Mouse (Mus musculus) heart, embryonic 10.5 days (tissue): ENCODE measurements at regions not wholly inside any gene's neighbourhood (a gene's known extent, or its start where the extent isn't known, plus 50 kb on each side); places are given as distances from the start of the nearest gene placed in this dataset.

Experiments used
- DNase-seq: peaks from one replicate; pipeline ENCODE4 v3.0.0-alpha.2; 2017; ENCODE audit warnings: low spot score
- H3K27ac ChIP-seq: fragments of 300-500 bp; sonication (generic); 2 replicates; pipeline ENCODE4 v1.5.1; 2016; ENCODE audit warnings: mild to moderate bottlenecking
- H3K27me3 ChIP-seq: fragments of 300-500 bp; sonication (generic); 2 replicates; pipeline ENCODE4 v1.6.1; 2016; ENCODE audit warnings: mild to moderate bottlenecking; ENCODE audit not compliant: poor library complexity, insufficient read depth, severe bottlenecking
- H3K36me3 ChIP-seq: fragments of 300-500 bp; sonication (generic); 2 replicates; pipeline ENCODE4 v1.6.1; 2016; ENCODE audit warnings: mild to moderate bottlenecking, moderate library complexity
- H3K4me1 ChIP-seq: fragments of 300-500 bp; sonication (generic); 2 replicates; pipeline ENCODE4 v1.6.1; 2016; ENCODE audit warnings: mild to moderate bottlenecking
- H3K4me3 ChIP-seq: fragments of 300-500 bp; sonication (generic); 2 replicates; pipeline ENCODE4 v1.5.1; 2016; ENCODE audit warnings: mild to moderate bottlenecking, moderate library complexity
- H3K9me3 ChIP-seq: fragments of 300-500 bp; sonication (generic); 2 replicates; pipeline ENCODE4 v1.6.1; 2016; ENCODE audit warnings: mild to moderate bottlenecking, moderate library complexity
- WGBS: fragments of 180-500 bp; shearing (Covaris S2); methylation state at CpG from one replicate; pipeline ENCODE4 v1.1.7; 2016; 5-methylcytosine and 5-hydroxymethylcytosine counted together

DNA sequence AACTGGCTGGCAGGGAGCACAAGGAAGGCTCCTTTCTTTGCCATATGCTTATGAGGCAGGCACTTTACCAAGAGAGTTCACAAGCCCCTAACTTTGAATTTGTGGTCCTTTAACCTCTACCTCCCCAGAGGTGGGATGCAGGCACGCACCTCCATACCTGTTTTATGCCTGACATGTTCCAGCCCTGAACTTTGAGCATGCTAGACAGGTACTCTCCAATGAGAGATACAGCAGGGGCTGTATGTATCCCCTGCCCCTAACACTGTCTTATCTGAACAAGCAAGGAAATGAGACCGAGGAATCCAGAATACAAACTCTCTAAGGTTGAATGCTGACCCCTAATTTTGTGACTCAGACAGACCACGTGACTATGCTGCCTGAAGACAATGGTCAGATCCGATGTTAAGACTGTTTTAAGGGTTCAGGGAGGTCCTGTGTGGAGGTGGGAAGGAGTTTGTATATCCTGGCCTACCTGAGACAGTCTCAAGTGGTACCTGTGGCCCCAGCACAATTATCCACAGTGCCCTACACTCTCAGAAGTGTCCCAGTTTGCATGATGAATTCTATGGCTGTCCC lies 91.2 kb downstream of the Inhbb start:
- Histone ChIP-seq H3K36me3 (no peaks in the 10 kb centered on the region), H3K9me3 (no peaks in the 10 kb centered on the region), H3K4me3 (no peak overlapping the region), H3K27me3 (peaks cover 52% of the 10 kb centered on the region), H3K4me1 (no peaks in the 10 kb centered on the region), H3K27ac (no peak overlapping the region)
- 76% methylated on average over 4 of the region's 4 CpGs for WGBS
- DNase-seq, result no peak

DNA sequence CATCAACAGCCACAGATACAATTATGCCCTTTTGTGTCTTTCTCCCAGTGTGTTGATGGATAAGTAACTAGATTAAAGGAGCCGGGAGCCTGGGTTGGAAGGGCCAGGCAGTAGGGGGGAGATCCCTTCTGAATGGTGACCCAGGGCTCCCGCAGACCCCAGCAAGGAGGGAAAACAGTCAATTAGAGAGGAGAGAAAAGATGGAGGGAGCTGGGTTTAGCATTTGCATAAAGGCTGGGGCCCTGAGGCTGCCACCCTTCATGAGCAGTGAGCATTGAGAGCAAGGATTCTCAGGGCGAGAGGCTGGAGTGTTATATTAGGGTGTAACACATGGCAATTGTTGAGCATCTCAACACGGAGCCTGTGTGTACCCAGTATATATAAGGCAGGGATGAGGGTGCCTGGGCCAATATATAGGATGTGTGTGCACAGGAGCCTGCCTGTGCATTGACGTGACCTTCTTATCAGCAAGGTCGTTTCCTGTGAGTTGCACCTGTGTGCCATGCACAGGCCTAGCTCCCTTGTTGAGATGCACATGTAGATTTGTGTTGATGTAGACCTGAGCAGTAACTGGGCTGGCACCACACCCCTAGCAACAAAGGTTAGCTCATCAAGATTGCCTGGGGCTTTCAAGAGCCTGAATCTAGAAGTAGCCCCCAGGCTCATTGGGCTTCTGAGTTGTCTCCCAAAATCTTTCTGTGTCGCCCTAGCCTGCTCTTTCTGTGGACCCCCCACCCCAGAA lies 92.2 kb downstream of the Inhbb start:
- Histone ChIP-seq H3K4me3 (no peak overlapping the region), H3K27ac (no peak overlapping the region), H3K27me3 (peaks cover 52% of the 10 kb centered on the region), H3K4me1 (no peaks in the 10 kb centered on the region), H3K36me3 (no peaks in the 10 kb centered on the region), H3K9me3 (no peaks in the 10 kb centered on the region)
- WGBS, result 38% methylated on average over 7 of the region's 7 CpGs
- no peak for DNase-seq

DNA sequence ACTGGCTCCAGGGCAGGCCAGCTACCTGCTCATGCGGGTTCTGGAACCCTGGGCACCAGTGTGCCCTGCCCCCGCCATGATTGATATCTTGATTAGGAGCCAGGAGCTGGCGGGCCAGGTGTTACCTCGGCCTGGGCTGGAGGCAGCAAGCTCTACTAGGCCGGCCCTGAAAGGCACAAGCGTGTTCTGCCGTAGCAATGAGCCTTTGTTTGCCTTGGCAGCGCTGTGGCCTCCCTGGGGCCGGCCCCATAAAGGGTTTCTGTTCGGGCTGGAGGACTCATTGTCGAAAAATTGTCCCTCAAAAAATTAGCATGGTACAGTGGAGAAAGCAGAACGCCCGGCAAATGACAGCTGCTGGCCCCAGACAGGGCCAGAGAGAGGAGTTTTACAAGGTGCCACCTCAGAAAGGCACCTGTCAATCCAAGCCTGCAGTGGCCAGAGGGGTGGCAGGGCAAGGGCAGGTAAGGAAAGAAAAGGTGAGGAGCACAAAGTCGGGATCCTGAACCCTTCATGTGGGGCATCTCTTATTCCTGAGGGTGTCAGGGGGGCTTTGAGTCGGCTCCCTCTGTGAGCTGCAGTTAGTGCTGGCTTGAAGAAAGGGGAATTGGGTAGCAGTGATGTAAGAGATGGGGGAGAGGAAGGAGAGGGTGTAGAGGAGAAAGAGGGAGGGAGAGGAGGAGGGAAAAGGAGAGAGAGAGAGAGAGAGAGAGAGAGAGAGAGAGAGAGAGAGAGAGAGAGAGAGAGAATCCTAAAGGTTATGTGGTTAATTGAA lies 92.9 kb downstream of the Inhbb start:
- no peak for DNase-seq
- no peaks in the 10 kb centered on the region for H3K9me3 ChIP-seq
- peaks cover 50% of the 10 kb centered on the region for H3K27me3 ChIP-seq
- WGBS, result 30% methylated on average over 15 of the region's 15 CpGs
- H3K4me1 ChIP-seq, result no peaks in the 10 kb centered on the region
- no peak overlapping the region for H3K4me3 ChIP-seq
- no peaks in the 10 kb centered on the region for H3K36me3 ChIP-seq
- H3K27ac ChIP-seq, result no peak overlapping the region

DNA sequence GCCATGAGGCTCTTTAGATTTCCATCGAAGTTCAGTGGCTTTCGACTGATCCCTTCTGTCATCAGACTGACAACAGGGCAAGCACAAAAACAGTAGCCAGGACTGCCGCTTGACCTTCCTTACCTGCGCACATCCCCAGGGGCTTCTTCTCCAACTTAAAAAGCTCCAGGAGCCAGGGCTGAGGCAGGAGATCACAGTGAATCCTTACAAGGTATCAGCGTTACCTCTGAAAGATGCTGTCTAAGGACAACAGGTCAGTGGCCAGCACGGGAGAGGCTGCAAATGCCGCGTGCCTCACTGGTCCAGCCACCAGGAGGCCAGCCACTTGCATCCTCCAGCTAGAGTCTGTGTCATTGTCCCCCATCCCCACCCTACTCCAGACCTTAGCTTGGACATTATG lies 97.5 kb downstream of the Inhbb start:
- no peaks in the 10 kb centered on the region for H3K4me1 ChIP-seq
- H3K9me3 ChIP-seq, result no peaks in the 10 kb centered on the region
- DNase-seq, result no peak
- no peaks in the 10 kb centered on the region for H3K36me3 ChIP-seq
- peaks cover 33% of the 10 kb centered on the region for H3K27me3 ChIP-seq
- WGBS, result 68% methylated on average over 8 of the region's 8 CpGs
- H3K4me3 ChIP-seq, result no peak overlapping the region
- no peak overlapping the region for H3K27ac ChIP-seq

DNA sequence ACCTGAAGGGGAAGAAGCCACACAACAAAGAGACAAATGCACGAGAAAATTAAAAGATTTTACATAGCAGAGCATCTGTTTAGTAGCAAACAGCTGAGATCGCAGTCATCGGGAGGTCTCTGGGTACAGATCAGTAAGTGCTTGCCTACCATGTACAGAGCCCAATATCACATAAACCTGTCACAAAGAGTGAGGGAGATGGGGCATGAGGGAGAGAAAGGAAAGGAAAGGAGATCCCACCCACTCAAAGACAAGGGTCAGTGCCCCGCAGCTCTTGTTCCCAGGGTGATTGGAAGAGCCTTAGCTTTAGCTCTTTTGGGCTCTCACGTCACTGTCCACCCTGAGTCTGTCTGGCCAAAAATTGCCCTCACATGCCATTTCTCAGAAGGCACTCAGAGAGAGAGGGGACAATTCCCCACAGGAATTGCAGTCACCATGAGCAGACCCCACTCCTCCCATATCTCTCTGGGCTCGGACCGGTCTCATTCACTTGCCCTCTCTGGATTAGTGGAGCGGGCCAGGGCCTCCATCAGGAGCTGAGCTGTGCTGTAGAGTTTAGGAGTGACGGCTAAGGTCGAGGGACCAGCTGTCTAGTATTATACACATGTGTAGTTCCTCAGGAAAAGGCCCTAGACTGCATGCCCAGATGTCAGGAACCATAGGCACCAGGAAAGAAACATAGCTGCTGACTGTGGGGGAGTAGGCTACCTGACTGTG lies 99.6 kb downstream of the Inhbb start:
- no peak for DNase-seq
- WGBS, result 83% methylated on average over 10 of the region's 10 CpGs
- Histone ChIP-seq H3K4me3 (no peak overlapping the region), H3K27ac (no peak overlapping the region), H3K27me3 (peaks cover 14% of the 10 kb centered on the region; the same call in 1 of the 2 replicates), H3K36me3 (no peaks in the 10 kb centered on the region), H3K9me3 (no peaks in the 10 kb centered on the region), H3K4me1 (no peaks in the 10 kb centered on the region)

DNA sequence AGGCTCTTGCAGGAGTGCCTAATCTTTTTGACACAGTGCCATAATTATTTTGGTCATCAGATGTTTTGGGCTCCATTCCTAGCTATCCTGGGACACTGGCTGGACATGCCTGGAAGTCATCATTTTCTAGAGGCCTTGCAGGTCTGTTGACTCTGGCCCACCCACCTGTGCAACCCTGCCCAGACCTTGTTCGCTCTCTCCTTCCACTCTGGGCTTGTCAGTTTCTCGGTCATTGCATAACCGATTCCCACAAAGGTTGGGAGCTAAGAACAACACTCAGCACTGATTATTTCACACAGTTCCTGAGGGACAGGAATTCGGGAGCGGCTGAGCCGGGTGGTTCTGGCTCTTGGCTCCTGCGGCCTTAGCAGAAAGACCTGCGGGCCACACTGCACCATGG lies 100.2 kb downstream of the Inhbb start:
- Histone ChIP-seq H3K4me3 (no peak overlapping the region), H3K27me3 (peaks cover 10% of the 10 kb centered on the region; the same call in 1 of the 2 replicates), H3K36me3 (no peaks in the 10 kb centered on the region), H3K4me1 (no peaks in the 10 kb centered on the region), H3K9me3 (no peaks in the 10 kb centered on the region), H3K27ac (no peak overlapping the region)
- WGBS, result 82% methylated on average over 8 of the region's 8 CpGs
- DNase-seq, result no peak

DNA sequence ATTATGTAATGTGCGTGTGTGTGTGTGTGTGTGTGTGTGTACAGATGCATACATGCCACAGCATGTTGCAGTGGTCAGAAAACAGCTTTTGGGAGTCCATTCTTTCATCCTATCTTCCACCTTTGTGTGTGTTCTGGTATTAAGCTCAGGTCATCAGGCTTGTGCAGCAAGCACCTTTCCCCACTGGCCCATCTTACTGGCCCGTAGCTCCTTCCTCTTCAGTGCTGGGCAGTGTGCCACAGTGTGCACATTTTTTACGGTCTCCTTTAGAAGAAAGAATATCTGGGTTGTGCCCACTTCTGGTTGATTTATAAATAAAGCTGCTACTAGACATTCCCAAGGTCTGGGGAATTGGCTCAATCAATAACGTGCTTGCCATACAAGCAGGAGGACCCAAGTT lies 105.0 kb downstream of the Inhbb start:
- Histone ChIP-seq H3K27ac (no peak overlapping the region), H3K9me3 (no peaks in the 10 kb centered on the region), H3K36me3 (no peaks in the 10 kb centered on the region), H3K4me1 (no peaks in the 10 kb centered on the region), H3K4me3 (no peak overlapping the region), H3K27me3 (0 out of 2 replicates have a peak, but pooled peaks cover 3% of the 10 kb centered on the region)
- no peak for DNase-seq
- WGBS, result 91% methylated on average over 4 of the region's 4 CpGs

DNA sequence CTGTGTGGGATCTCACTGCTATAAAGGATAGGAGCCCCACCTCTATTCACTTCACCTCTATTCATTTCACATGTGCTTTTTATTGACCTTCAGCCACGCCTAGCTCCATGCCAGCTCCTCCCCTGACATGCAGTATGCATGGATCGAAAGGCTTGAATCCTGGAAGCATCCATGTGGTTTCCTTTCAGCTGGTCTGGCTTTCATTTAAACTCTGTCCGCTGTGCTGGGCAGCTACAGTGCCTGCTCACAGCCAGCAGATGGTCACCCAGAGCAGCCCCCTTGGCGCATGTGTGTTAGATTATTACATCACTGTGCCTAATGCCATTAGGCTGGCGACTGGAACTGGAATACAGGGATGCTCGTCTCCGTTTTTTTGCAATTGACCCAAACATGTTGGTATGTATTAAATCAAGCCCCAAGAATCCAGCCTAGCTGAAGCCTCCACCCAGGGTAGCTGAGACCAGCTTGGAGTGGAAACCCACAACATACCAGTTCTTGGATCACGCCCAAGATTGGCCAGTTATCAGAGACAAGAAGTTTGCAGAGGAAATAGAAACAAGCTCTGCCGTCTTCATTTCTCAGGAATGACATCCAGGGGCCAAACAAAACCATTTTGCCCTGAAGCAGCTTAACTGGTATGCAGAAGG lies 113.2 kb downstream of the Inhbb start:
- DNase-seq, result no peak
- no peaks in the 10 kb centered on the region for H3K9me3 ChIP-seq
- H3K4me1 ChIP-seq, result peaks cover 23% of the 10 kb centered on the region
- H3K36me3 ChIP-seq, result no peaks in the 10 kb centered on the region
- WGBS, result 66% methylated on average over 9 of the region's 9 CpGs
- no peak overlapping the region for H3K4me3 ChIP-seq
- no peak overlapping the region for H3K27ac ChIP-seq
- peaks cover 26% of the 10 kb centered on the region for H3K27me3 ChIP-seq

DNA sequence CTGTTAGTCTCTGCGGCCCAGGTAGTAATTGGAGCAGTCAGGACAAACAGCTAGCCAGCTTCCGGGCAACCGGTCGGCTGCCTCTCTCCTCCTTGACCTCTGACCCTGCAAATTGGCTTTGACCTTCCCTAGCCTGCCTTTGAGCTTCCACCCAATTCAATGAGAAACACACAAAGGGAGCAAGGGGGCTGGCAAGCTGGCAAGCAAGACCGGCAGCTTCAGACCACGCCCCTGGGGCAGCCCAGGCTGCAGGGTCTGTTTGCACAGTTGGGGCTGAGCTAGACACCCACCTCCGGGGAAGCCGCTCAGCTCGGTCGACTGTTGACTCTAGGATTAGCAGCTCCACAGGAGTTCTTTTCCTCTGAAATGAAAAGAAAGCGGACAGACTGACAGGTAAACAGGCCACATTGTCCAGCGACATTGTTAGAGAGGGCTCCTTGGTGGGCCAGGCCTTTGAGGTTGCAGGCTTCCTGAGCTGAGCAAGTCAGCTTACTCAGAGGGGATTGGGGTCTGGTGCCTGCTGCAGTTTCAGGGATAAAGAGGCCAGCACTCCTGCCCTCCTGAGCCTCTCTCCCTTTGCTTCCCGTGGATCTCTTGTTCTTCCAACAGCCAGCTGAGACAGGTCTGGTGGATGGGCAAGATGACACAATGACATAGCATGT lies 116.6 kb downstream of the Inhbb start:
- 18% methylated on average over 13 of the region's 13 CpGs for WGBS
- Histone ChIP-seq H3K4me1 (peaks cover 24% of the 10 kb centered on the region), H3K9me3 (no peaks in the 10 kb centered on the region), H3K36me3 (no peaks in the 10 kb centered on the region), H3K4me3 (no peak overlapping the region), H3K27ac (no peak overlapping the region), H3K27me3 (peaks cover 38% of the 10 kb centered on the region)
- DNase-seq, result no peak

DNA sequence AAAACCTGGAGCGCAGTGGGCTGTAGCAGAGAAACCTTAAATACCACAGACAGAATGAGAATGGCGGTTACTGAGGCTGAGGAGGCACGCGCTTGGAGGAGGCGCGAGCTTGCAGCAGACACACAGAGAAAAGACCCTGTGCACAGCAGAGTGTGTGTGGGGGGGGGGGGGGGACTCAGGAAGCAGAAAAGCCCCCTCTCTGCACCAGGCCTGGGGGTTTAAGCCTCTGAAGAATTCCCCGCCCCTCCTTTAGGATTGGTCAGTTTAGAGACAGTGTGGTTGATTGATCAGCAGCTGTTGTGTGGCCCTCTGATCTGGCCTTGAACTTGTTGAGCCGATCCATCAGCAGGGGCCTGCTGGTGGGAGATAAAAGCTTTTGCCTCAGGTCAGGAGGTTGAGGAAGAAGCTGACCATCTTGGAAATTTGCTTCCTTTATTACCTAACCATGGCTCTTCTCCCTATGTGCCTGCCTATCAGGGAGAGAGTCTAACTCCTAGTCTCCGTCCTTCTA lies 117.5 kb downstream of the Inhbb start:
- Histone ChIP-seq H3K9me3 (no peaks in the 10 kb centered on the region), H3K4me1 (peaks cover 32% of the 10 kb centered on the region), H3K27me3 (peaks cover 38% of the 10 kb centered on the region), H3K4me3 (peak overlapping the region; percentile 33; the same call in 1 of the 2 replicates), H3K36me3 (no peaks in the 10 kb centered on the region), H3K27ac (no peak overlapping the region)
- 25% methylated on average over 9 of the region's 9 CpGs for WGBS
- DNase-seq, result no peak

DNA sequence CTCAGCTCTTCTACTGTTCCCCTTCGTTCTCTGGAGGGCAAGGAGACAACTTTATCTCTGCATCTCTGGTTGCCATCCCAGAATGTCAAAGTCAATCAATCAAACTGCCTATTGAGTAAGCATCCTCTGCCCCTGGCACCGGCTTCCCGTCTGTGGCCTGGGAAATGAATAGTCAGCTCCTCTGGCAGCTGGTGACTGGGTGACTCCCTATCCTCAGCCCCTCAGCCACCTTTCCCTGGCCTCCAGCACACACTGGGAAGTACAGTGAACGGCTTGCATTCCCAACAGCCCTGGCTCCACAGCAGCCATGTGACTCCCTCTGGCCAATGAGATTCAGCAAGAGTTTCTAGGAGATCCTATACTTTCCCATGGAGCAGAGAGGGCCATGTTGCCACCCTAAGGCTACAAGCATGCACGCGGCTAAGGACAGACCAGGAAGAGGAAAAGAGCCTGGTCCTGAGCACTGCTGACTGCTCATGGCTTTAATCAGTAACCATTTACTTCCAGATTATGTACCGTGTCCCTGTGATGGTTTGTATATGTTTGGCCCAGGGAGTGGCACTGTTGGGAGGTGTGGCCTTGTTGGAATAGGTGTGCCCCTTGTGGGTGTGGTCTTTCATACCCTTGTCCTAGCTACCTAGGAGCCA lies 119.6 kb downstream of the Inhbb start:
- Histone ChIP-seq H3K4me1 (peaks cover 27% of the 10 kb centered on the region), H3K36me3 (no peaks in the 10 kb centered on the region), H3K27ac (no peak overlapping the region), H3K27me3 (peaks cover 41% of the 10 kb centered on the region), H3K4me3 (no peak overlapping the region), H3K9me3 (no peaks in the 10 kb centered on the region)
- WGBS, result 67% methylated on average over 7 of the region's 7 CpGs
- no peak for DNase-seq
